Mouse (Mus musculus) G1E-ER4 (cell line): Measurements from ENCODE around the gene Slc7a9. TPM values are rescaled to one million over a fixed set of nuclear protein-coding genes. Genes with fewer than 3 reads are reported as not detected.

ENCODE experiments used
- GATA1 ChIP-seq: IDR thresholded peaks from one replicate; pipeline ENCODE4 v1.8.0; 2012; ENCODE audit warnings: low read length, inconsistent platforms
- polyA plus RNA-seq: library from polyadenylated mRNA; stranded (reverse); fragments of >175 nt; gene quantifications from 2 replicates; pipeline ENCODE4 v1.2.3, GENCODE M21; 2012

Gene Slc7a9
- polyA plus RNA-seq, 1 experiment = not detected

DNA sequence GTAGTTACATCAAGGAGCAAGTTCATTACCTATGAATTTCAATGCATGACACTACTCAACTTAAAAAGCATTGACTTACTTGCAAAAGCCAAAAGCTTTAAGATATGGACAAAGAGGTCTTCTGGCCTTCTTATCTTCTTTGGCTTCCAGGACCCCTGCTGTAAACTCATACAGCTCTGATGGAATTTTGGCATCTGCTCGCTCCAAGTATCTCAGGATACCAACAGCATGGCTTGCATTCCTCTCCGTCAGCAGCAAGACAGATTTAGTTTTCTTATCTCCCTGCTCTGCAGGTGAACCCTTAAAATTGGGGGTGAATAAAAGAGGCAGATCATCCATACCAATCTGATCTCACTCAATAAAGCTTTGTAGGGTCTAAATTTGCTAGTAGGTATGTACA lies 36.5 kb downstream of the Slc7a9 start:
- no peak for TF ChIP-seq GATA1

DNA sequence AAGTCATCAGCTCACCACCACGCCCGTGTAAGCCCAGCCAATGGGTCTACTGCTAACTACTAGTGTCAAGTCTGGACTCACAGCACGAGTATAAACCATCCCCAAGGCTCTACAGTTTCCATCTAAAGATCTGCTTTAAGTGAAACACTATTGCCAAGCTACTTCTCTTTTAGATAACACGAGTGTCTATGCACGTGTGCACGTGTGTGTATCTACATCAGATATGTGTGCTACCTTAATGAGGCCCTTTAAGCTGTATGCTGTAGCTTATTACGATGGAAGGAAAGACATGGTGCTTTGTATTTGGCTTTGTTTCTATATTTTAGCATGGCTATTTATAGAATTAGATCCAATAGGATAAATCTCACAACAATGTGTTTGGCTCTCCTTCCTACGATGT lies 38.0 kb downstream of the Slc7a9 start:
- no peak for TF ChIP-seq GATA1

DNA sequence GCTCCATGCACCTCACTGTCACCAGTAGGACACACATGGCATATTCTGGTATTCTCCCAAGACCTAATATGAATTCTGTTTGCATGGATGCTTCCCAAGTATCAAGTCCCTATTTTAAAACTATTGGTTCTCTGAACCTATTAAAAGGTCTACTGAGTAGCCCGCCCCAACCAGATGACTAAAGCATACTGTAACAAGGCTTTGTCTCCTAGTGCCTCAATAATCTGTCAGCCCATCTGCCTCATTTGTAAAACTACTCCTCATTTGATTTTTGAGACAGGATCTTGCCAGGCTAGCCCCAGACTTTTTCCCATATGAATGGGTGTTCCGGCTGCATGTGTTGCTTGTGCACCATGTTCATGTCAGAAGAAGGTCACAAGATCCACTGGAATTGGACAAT lies 41.6 kb downstream of the Slc7a9 start:
- no peak for TF ChIP-seq GATA1

DNA sequence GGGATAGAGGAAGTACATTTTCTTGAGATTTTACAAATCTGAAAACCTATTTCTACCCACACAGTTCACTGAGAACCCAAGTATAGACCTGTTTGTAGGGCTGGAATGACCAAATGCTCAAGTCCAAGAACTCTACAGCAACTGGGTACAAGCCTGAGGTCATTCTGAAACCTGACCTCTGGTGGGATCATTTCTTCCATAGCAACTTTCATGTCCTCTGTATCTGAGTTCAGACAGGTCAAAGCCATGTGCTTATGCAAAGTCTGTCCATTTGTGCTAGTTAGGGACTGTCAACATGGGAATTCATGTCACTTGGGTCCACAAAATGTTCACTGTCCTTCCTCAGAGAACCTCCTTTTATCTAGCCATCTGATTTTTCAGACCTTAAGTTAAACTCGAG lies 42.4 kb downstream of the Slc7a9 start:
- TF ChIP-seq GATA1 = no peak

DNA sequence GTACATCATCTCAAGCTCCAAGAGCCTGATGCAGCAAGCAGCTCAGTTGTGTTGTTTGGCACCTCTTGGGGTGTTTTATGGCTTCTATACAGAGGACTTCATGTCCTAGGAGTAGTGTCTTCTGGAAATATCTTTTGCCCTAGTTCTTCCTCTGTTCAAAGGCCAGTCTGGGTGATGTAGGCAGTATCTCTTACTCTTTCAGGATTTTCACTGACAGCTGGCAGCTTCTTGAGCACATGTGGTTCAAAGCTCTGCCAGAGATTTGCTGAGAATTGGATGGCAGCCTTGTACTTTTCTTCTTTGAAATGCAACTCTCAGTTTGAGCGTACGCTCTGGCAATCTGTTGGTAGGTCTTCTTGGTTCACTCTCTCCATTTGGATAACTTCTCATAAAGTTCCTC lies 48.9 kb downstream of the Slc7a9 start:
- no peak for TF ChIP-seq GATA1

DNA sequence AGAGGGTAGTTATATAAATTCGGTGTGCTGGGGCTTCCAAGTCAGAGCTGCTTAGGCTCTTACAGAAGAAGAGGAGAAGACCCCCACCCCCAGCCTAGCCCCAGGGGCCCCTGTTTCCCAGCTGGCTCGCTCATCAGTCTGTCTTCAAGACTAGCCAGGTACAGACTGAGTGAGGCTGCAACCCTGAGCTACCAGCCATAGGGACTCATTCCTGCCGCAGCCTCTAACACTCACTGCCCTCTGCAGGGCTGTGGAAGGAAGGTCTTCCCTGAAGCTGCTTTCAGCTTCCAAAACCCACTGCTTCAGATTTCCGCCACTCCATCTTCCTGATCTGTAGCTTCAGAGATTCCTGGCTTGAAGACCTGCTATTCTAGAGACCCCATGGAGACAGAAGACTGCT lies 53.4 kb downstream of the Slc7a9 start:
- TF ChIP-seq GATA1 = no peak

Other genes with a start within 250 kb of the Slc7a9 start
- not detected in 2 replicates for gene Lrp3, start 233.3 kb upstream of the Slc7a9 start, polyA plus RNA-seq
- 22.2 and 23.0 TPM in 2 replicates for gene Gpatch1, start 130.4 kb upstream of the Slc7a9 start, polyA plus RNA-seq
- gene Rhpn2, start 114.6 kb upstream of the Slc7a9 start, polyA plus RNA-seq = 0.08 and 0.13 TPM in 2 replicates
- gene Faap24, start 52.0 kb upstream of the Slc7a9 start, polyA plus RNA-seq = 15.7 and 38.4 TPM in 2 replicates
- 18.9 and 20.1 TPM in 2 replicates for gene Cep89, start 51.8 kb upstream of the Slc7a9 start, polyA plus RNA-seq
- gene Tdrd12, start 88.9 kb downstream of the Slc7a9 start, polyA plus RNA-seq = not detected in 2 replicates
- 62.2 and 83.6 TPM in 2 replicates for gene Nudt19, start 107.5 kb downstream of the Slc7a9 start, polyA plus RNA-seq
- gene Rgs9bp, start 136.8 kb downstream of the Slc7a9 start, polyA plus RNA-seq = 2.0 and 2.8 TPM in 2 replicates
- 276 and 375 TPM in 2 replicates for gene Ankrd27, start 137.4 kb downstream of the Slc7a9 start, polyA plus RNA-seq
- gene Pdcd5, start 198.7 kb downstream of the Slc7a9 start, polyA plus RNA-seq = 420 and 492 TPM in 2 replicates